Mouse (Mus musculus) small intestine, adult 2 months (tissue): ENCODE data around the gene Rmi1. TPM values are rescaled to one million over a fixed set of nuclear protein-coding genes. Genes with fewer than 3 reads are reported as not detected.

Source experiments
- H3K27ac ChIP-seq: fragments of 200-500 bp; 2 replicates; pipeline ENCODE4 v1.5.1; 2012; ENCODE audit warnings: low read depth, low read length, control low read depth, inconsistent platforms; ENCODE audit not compliant: insufficient read depth
- H3K27me3 ChIP-seq: fragments of 200-500 bp; 2 replicates; pipeline ENCODE4 v1.6.1; 2012; ENCODE audit warnings: mild to moderate bottlenecking, moderate library complexity, low read length, inconsistent platforms; ENCODE audit not compliant: control insufficient read depth, insufficient read depth
- H3K36me3 ChIP-seq: fragments of 200-500 bp; 2 replicates; pipeline ENCODE4 v1.6.1; 2012; ENCODE audit warnings: mild to moderate bottlenecking, low read length, control low read depth, inconsistent platforms; ENCODE audit not compliant: control insufficient read depth, insufficient read depth
- H3K4me1 ChIP-seq: fragments of 200-500 bp; 2 replicates; pipeline ENCODE4 v1.6.1; 2012; ENCODE audit warnings: low read length, inconsistent platforms, mixed read lengths; ENCODE audit not compliant: control insufficient read depth, insufficient read depth, insufficient read length
- H3K4me3 ChIP-seq: fragments of 200-500 bp; 2 replicates; pipeline ENCODE4 v1.5.1; 2012; ENCODE audit warnings: low read depth, mild to moderate bottlenecking, control low read depth, inconsistent platforms, low read length, moderate library complexity
- CTCF ChIP-seq: fragments of 200-500 bp; IDR thresholded peaks from 2 replicates; pipeline ENCODE4 v1.5.1; 2012; ENCODE audit warnings: low read depth, mild to moderate bottlenecking, control low read depth, inconsistent platforms, low read length, moderate library complexity, mixed read lengths; ENCODE audit not compliant: insufficient replicate concordance, insufficient read length; ENCODE audit errors: extremely low read depth
- POLR2A ChIP-seq: fragments of 200-500 bp; IDR thresholded peaks from 2 replicates; pipeline ENCODE4 v1.6.1; 2012; ENCODE audit warnings: low read depth, mild to moderate bottlenecking, control low read depth, inconsistent platforms, low read length, moderate library complexity
- WGBS: fragments of 180-500 bp; shearing (Covaris S2); methylation state at CpG from one replicate; pipeline ENCODE4 v1.1.7; 2018; 5-methylcytosine and 5-hydroxymethylcytosine counted together
- polyA plus RNA-seq: library from polyadenylated mRNA; depleted of rRNA; stranded (reverse); fragments of >200 nt; gene quantifications from 2 replicates; pipeline ENCODE4 v1.2.3, GENCODE M21; 2012

Rmi1 gene
- polyA plus RNA-seq, 1 experiment: 5.5 TPM

GRCm38 (mm10) chr13:58419266-58419665, 17.2 kb downstream of the Rmi1 start:
- H3K4me1 ChIP-seq: no peaks in the 10 kb centered on the region
- no peak overlapping the region for H3K27ac ChIP-seq
- H3K36me3 ChIP-seq: no peaks in the 10 kb centered on the region
- no peaks in the 10 kb centered on the region for H3K27me3 ChIP-seq
- no peak overlapping the region for H3K4me3 ChIP-seq
- 84% methylated on average over 1 of the region's 1 CpGs for WGBS
- TF ChIP-seq CTCF (no peak), POLR2A (no peak)

GRCm38 (mm10) chr13:58421026-58421425, 19.0 kb downstream of the Rmi1 start:
- no peaks in the 10 kb centered on the region for H3K4me1 ChIP-seq
- WGBS: 91% methylated on average over 4 of the region's 4 CpGs
- TF ChIP-seq POLR2A (no peak), CTCF (no peak)
- no peaks in the 10 kb centered on the region for H3K36me3 ChIP-seq
- no peak overlapping the region for H3K4me3 ChIP-seq
- H3K27me3 ChIP-seq: no peaks in the 10 kb centered on the region
- no peak overlapping the region for H3K27ac ChIP-seq

GRCm38 (mm10) chr13:58422242-58422641, 20.2 kb downstream of the Rmi1 start:
- 47% methylated on average over 4 of the region's 4 CpGs for WGBS

GRCm38 (mm10) chr13:58423061-58423660, 21.1 kb downstream of the Rmi1 start:
- H3K4me3 ChIP-seq: no peak overlapping the region
- 0 out of 2 replicates have a peak, but pooled peaks cover 2% of the 10 kb centered on the region for H3K27me3 ChIP-seq
- no peak for TF ChIP-seq POLR2A
- no peak for TF ChIP-seq CTCF
- no peak overlapping the region for H3K27ac ChIP-seq
- WGBS: 29% methylated on average over 10 of the region's 10 CpGs
- H3K36me3 ChIP-seq: no peaks in the 10 kb centered on the region
- H3K4me1 ChIP-seq: no peaks in the 10 kb centered on the region

More at GRCm38 (mm10) chr13:58422242-58422641, 20.2 kb downstream of the Rmi1 start:
- no peak for TF ChIP-seq CTCF
- TF ChIP-seq POLR2A: no peak
- Histone ChIP-seq H3K4me1 (no peaks in the 10 kb centered on the region), H3K27me3 (0 out of 2 replicates have a peak, but pooled peaks cover 2% of the 10 kb centered on the region), H3K36me3 (no peaks in the 10 kb centered on the region), H3K27ac (no peak overlapping the region), H3K4me3 (no peak overlapping the region)

- 67% methylated on average over 2 of the region's 2 CpGs for WGBS
- TF ChIP-seq CTCF (no peak), POLR2A (no peak)
- Histone ChIP-seq H3K27me3 (no peaks in the 10 kb centered on the region), H3K4me3 (no peak overlapping the region), H3K36me3 (no peaks in the 10 kb centered on the region), H3K4me1 (no peaks in the 10 kb centered on the region; the same call in 1 of the 2 replicates), H3K27ac (no peak overlapping the region)
Observed at GRCm38 (mm10) chr13:58439716-58440115, 37.7 kb downstream of the Rmi1 start.

- no peaks in the 10 kb centered on the region for H3K27me3 ChIP-seq
- TF ChIP-seq POLR2A: no peak
- no peak for TF ChIP-seq CTCF
- WGBS: 50% methylated on average over 4 of the region's 4 CpGs
Observed at GRCm38 (mm10) chr13:58443326-58443725, 41.3 kb downstream of the Rmi1 start.

GRCm38 (mm10) chr13:58443787-58444186, 41.7 kb downstream of the Rmi1 start:
- H3K4me3 ChIP-seq: no peak overlapping the region
- no peaks in the 10 kb centered on the region for H3K27me3 ChIP-seq
- WGBS: 21% methylated on average over 7 of the region's 7 CpGs
- no peak overlapping the region for H3K27ac ChIP-seq
- H3K36me3 ChIP-seq: no peaks in the 10 kb centered on the region
- no peak for TF ChIP-seq CTCF
- no peak for TF ChIP-seq POLR2A
- H3K4me1 ChIP-seq: no peaks in the 10 kb centered on the region; the same call in 1 of the 2 replicates

More at GRCm38 (mm10) chr13:58443326-58443725, 41.3 kb downstream of the Rmi1 start:
- H3K27ac ChIP-seq: no peak overlapping the region
- no peaks in the 10 kb centered on the region for H3K36me3 ChIP-seq
- H3K4me3 ChIP-seq: no peak overlapping the region
- H3K4me1 ChIP-seq: no peaks in the 10 kb centered on the region; the same call in 1 of the 2 replicates
